Mouse (Mus musculus): ENCODE measurements around the gene St8sia1. TPM values are rescaled to one million over a fixed set of nuclear protein-coding genes. Genes with fewer than 3 reads are reported as not detected.

Gene St8sia1
- polyA plus RNA-seq, 1 experiment from 2014 or later: 1.6 TPM

GRCm38 (mm10) chr6:142967407-142967806, 3.2 kb upstream of the St8sia1 start:
- Histone ChIP-seq H3K27me3 (replicated peaks; ENCODE audit: low read depth, poor library complexity, severe bottlenecking) (peaks cover 19% of the 10 kb centered on the region), H3K4me1 (peaks cover 22% of the 10 kb centered on the region), H3K4me3 (no peak overlapping the region), H3K27ac (replicated peaks) (no peak overlapping the region), H3K36me3 (replicated peaks) (no peaks in the 10 kb centered on the region), H3K9me3 (no peaks in the 10 kb centered on the region)
- 93% methylated on average over 1 of the region's 1 CpGs for WGBS
- no peak for DNase-seq (ENCODE audit: low spot score)

GRCm38 (mm10) chr6:142964531-142965385, 506 bp upstream of the St8sia1 start:
- Histone ChIP-seq H3K36me3 (replicated peaks) (no peaks in the 10 kb centered on the region), H3K27ac (replicated peaks) (peak overlapping the region; percentile 89), H3K4me3 (peak overlapping the region; percentile 79), H3K4me1 (peaks cover 24% of the 10 kb centered on the region), H3K9me3 (no peaks in the 10 kb centered on the region), H3K27me3 (replicated peaks; ENCODE audit: low read depth, poor library complexity, severe bottlenecking) (peaks cover 24% of the 10 kb centered on the region)
- peak; percentile 85 for DNase-seq (ENCODE audit: low spot score)
- under 1% methylated on average over 39 of the region's 39 CpGs for WGBS

GRCm38 (mm10) chr6:142963480-142964075, 674 bp downstream of the St8sia1 start:
- Histone ChIP-seq H3K9me3 (no peaks in the 10 kb centered on the region), H3K36me3 (replicated peaks) (no peaks in the 10 kb centered on the region), H3K4me1 (peaks cover 24% of the 10 kb centered on the region), H3K27ac (replicated peaks) (peak overlapping the region; percentile 89), H3K27me3 (replicated peaks; ENCODE audit: low read depth, poor library complexity, severe bottlenecking) (peaks cover 24% of the 10 kb centered on the region), H3K4me3 (peak overlapping the region; percentile 79)
- WGBS: 25% methylated on average over 30 of the region's 30 CpGs
- DNase-seq (ENCODE audit: low spot score): no peak

GRCm38 (mm10) chr6:142962881-142963280, 1.4 kb downstream of the St8sia1 start:
- Histone ChIP-seq H3K9me3 (no peaks in the 10 kb centered on the region), H3K4me3 (peak overlapping the region; percentile 79), H3K27me3 (replicated peaks; ENCODE audit: low read depth, poor library complexity, severe bottlenecking) (peaks cover 24% of the 10 kb centered on the region), H3K36me3 (replicated peaks) (no peaks in the 10 kb centered on the region), H3K4me1 (peaks cover 24% of the 10 kb centered on the region), H3K27ac (replicated peaks) (no peak overlapping the region)
- WGBS: 92% methylated on average over 14 of the region's 14 CpGs
- DNase-seq (ENCODE audit: low spot score): no peak

- Histone ChIP-seq H3K36me3 (replicated peaks) (no peaks in the 10 kb centered on the region), H3K27ac (replicated peaks) (no peak overlapping the region), H3K27me3 (replicated peaks; ENCODE audit: low read depth, poor library complexity, severe bottlenecking) (peaks cover 24% of the 10 kb centered on the region), H3K9me3 (no peaks in the 10 kb centered on the region), H3K4me1 (peaks cover 24% of the 10 kb centered on the region), H3K4me3 (peak overlapping the region; percentile 79; the same call in 1 of the 2 replicates)
- 72% methylated on average over 10 of the region's 10 CpGs for WGBS
- no peak for DNase-seq (ENCODE audit: low spot score)
Measured at GRCm38 (mm10) chr6:142962476-142962875, 1.8 kb downstream of the St8sia1 start.

- H3K27ac ChIP-seq (replicated peaks): no peak overlapping the region
- 78% methylated on average over 9 of the region's 9 CpGs for WGBS
- H3K4me1 ChIP-seq: peaks cover 24% of the 10 kb centered on the region
- H3K9me3 ChIP-seq: no peaks in the 10 kb centered on the region
- H3K27me3 ChIP-seq (replicated peaks; ENCODE audit: low read depth, poor library complexity, severe bottlenecking): peaks cover 24% of the 10 kb centered on the region
- no peak for DNase-seq (ENCODE audit: low spot score)
- no peaks in the 10 kb centered on the region for H3K36me3 ChIP-seq (replicated peaks)
- H3K4me3 ChIP-seq: peak overlapping the region; percentile 79; the same call in 1 of the 2 replicates
Measured at GRCm38 (mm10) chr6:142961721-142962455, 2.4 kb downstream of the St8sia1 start.

GRCm38 (mm10) chr6:142956556-142956955, 7.7 kb downstream of the St8sia1 start:
- 89% methylated on average over 4 of the region's 4 CpGs for WGBS
- no peak for DNase-seq (ENCODE audit: low spot score)
- Histone ChIP-seq H3K27me3 (replicated peaks; ENCODE audit: low read depth, poor library complexity, severe bottlenecking) (no peaks in the 10 kb centered on the region), H3K27ac (replicated peaks) (no peak overlapping the region), H3K4me1 (no peaks in the 10 kb centered on the region), H3K4me3 (no peak overlapping the region), H3K9me3 (no peaks in the 10 kb centered on the region), H3K36me3 (replicated peaks) (no peaks in the 10 kb centered on the region)

GRCm38 (mm10) chr6:142955281-142955680, 9.0 kb downstream of the St8sia1 start:
- 89% methylated on average over 3 of the region's 3 CpGs for WGBS
- Histone ChIP-seq H3K9me3 (no peaks in the 10 kb centered on the region), H3K36me3 (replicated peaks) (no peaks in the 10 kb centered on the region), H3K27me3 (replicated peaks; ENCODE audit: low read depth, poor library complexity, severe bottlenecking) (no peaks in the 10 kb centered on the region), H3K4me3 (no peak overlapping the region), H3K27ac (replicated peaks) (no peak overlapping the region), H3K4me1 (no peaks in the 10 kb centered on the region)
- DNase-seq (ENCODE audit: low spot score): no peak

- DNase-seq (ENCODE audit: low spot score): no peak
- H3K4me3 ChIP-seq: no peak overlapping the region
- H3K9me3 ChIP-seq: no peaks in the 10 kb centered on the region
- H3K36me3 ChIP-seq (replicated peaks): no peaks in the 10 kb centered on the region
- H3K27me3 ChIP-seq (replicated peaks; ENCODE audit: low read depth, poor library complexity, severe bottlenecking): no peaks in the 10 kb centered on the region
- no peaks in the 10 kb centered on the region for H3K4me1 ChIP-seq
- no peak overlapping the region for H3K27ac ChIP-seq (replicated peaks)
Measured at GRCm38 (mm10) chr6:142953189-142953588, 11.1 kb downstream of the St8sia1 start.

- no peak overlapping the region for H3K27ac ChIP-seq (replicated peaks)
- no peak overlapping the region for H3K4me3 ChIP-seq
- H3K27me3 ChIP-seq (replicated peaks; ENCODE audit: low read depth, poor library complexity, severe bottlenecking): no peaks in the 10 kb centered on the region
- H3K9me3 ChIP-seq: no peaks in the 10 kb centered on the region
- WGBS: 92% methylated on average over 7 of the region's 7 CpGs
- no peaks in the 10 kb centered on the region for H3K36me3 ChIP-seq (replicated peaks)
- no peaks in the 10 kb centered on the region for H3K4me1 ChIP-seq
- DNase-seq (ENCODE audit: low spot score): no peak
Measured at GRCm38 (mm10) chr6:142952361-142952954, 11.8 kb downstream of the St8sia1 start.

- WGBS: 86% methylated on average over 7 of the region's 7 CpGs
- no peaks in the 10 kb centered on the region for H3K36me3 ChIP-seq (replicated peaks)
- H3K4me1 ChIP-seq: no peaks in the 10 kb centered on the region
Measured at GRCm38 (mm10) chr6:142951564-142952308, 12.5 kb downstream of the St8sia1 start.

GRCm38 (mm10) chr6:142950354-142950753, 13.9 kb downstream of the St8sia1 start:
- no peaks in the 10 kb centered on the region for H3K36me3 ChIP-seq (replicated peaks)
- no peaks in the 10 kb centered on the region for H3K9me3 ChIP-seq
- H3K27me3 ChIP-seq (replicated peaks; ENCODE audit: low read depth, poor library complexity, severe bottlenecking): no peaks in the 10 kb centered on the region
- no peak overlapping the region for H3K4me3 ChIP-seq
- peaks cover 11% of the 10 kb centered on the region for H3K4me1 ChIP-seq
- DNase-seq (ENCODE audit: low spot score): no peak
- H3K27ac ChIP-seq (replicated peaks): no peak overlapping the region
- WGBS: 89% methylated on average over 11 of the region's 11 CpGs

More at GRCm38 (mm10) chr6:142951564-142952308, 12.5 kb downstream of the St8sia1 start:
- no peak for DNase-seq (ENCODE audit: low spot score)
- Histone ChIP-seq H3K4me3 (no peak overlapping the region), H3K27me3 (replicated peaks; ENCODE audit: low read depth, poor library complexity, severe bottlenecking) (no peaks in the 10 kb centered on the region), H3K9me3 (no peaks in the 10 kb centered on the region), H3K27ac (replicated peaks) (no peak overlapping the region; the same call in 1 of the 2 replicates)

Measured in embryonic facial prominence, embryonic 10.5 days (tissue).